Mouse (Mus musculus) lung, adult 2 months (tissue): ENCODE data around the gene Dkk3.

Source experiments
- CTCF ChIP-seq: fragments of 200-500 bp; IDR thresholded peaks from 2 replicates; pipeline ENCODE4 v1.5.1; 2011; ENCODE audit warnings: mild to moderate bottlenecking, low read length, control low read depth; ENCODE audit not compliant: insufficient read depth
- POLR2A ChIP-seq: fragments of 200-500 bp; IDR thresholded peaks from 2 replicates; pipeline ENCODE4 v1.6.1; 2011; ENCODE audit warnings: low read depth, mild to moderate bottlenecking, control low read depth, low read length, borderline replicate concordance; ENCODE audit errors: extremely low read depth

- no peak for TF ChIP-seq POLR2A
- no peak for TF ChIP-seq CTCF
Measured at GRCm38 (mm10) chr7:112074868-112075267, 84.0 kb downstream of the Dkk3 start.
